Mouse (Mus musculus) frontal cortex, postnatal 36 days (tissue): ENCODE results near the gene Specc1l.
A peak's percentile ranks its signal among the peaks of the same experiment; 100 is the strongest.

Experiments
- DNase-seq, 2 experiments: peaks; one replicate each; pipeline ENCODE4 v3.0.0; 2022; ENCODE audit warnings: low spot score in 2 of 2

Specc1l gene

DNA sequence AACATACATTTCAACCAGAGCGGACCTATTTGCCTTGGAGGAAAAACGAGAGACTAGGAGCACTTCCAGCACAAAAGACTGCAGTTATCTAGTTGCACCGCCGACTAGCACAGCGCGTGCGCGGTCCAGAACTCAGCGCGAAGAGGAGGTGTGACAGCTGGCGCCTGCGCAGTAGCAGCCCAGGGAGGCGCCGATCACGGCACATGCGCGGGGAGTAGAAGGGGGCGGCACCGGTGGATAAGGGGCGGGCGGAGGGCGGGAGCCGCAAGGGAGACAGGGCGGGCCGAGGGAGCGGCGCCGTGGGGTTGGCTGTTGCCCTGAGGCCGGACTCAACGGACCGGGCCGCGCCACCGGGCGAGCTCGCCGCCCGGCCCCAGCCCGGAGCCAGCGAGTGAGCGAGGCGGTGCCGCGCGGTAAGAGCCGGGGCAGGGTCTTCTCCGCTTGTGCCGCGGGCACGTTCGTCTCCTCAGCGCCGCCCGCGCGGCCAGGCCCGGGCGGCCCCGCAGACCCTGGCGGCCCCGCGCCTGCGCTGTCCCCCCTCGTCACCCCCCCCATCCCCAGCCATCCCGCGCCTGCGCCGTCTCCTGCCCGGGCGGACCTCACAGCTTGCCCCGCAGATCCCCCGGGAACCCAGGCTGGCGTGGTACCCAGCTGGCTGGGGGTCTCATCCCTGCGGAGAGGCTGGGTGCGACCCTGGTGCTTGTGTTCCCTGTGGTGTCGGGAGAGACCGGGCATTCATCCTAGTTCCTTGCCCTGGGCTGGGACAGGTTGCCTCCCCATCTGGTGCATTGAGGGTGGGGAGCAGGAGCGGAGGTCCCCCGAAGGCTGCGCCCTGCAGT is at the start of gene Specc1l:
Specc1l (plus strand) TSS at position 267 of the 839 bp plus-strand sequence.
- peak; percentile 94 to 97 for DNase-seq

- no peak for DNase-seq
Observed at GRCm38 (mm10) chr10:75165825-75166481, 45.9 kb upstream of the Specc1l start.

DNA sequence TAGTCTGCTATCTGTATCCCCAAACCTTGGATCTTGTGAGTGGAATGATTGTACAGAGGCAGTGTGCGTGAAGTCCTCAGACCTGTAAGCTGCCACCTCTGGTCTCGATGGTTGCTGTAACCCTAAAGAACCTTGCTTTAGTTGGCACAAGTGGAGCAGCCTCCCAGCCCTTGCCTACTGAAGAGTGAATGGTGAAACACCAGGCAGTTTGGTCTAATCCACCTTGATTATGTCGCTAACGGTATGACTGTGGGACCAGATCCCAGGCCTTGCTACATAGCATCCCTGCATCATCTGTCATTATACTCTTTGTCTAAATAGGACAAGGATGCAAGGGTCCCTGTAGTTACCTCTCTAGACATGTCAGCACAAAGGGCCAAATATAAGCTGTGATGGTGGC is 45.3 kb upstream of the Specc1l start:
- DNase-seq = no peak

DNA sequence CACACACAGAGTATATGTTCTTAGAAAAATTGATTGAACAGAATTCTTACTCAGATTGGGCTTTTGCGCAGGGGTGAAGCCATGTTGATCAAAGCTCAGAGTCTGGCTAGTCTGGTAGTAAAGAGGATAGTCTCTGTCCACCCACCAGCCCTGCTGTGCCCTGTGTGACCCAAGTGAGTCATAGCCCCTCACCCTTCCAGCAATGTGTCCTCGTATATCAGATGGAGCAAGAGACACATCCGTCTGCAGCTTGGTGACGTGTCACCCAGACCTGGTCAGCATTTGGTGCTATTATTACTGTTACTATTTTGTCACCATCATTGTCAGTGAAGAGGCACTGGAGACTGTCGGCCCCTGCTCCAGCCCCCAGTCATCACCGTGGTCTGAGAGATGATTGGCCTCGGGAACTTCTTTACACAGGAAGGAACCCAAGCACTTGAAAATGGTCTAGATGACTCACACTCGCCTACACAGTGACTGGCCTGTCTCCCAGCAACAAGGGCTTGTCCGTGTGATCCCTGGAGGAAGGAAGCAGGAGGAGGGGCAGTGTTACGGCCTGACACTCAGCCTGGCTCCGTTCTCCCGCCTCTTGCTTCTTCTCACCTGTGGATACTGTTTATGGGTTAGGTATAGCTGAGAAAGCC is 41.5 kb upstream of the Specc1l start:
- DNase-seq = no peak

GRCm38 (mm10) chr10:75173056-75173455 is 38.8 kb upstream of the Specc1l start:
- no peak for DNase-seq

- no peak for DNase-seq
Observed at GRCm38 (mm10) chr10:75173712-75174111, 38.2 kb upstream of the Specc1l start.

DNA sequence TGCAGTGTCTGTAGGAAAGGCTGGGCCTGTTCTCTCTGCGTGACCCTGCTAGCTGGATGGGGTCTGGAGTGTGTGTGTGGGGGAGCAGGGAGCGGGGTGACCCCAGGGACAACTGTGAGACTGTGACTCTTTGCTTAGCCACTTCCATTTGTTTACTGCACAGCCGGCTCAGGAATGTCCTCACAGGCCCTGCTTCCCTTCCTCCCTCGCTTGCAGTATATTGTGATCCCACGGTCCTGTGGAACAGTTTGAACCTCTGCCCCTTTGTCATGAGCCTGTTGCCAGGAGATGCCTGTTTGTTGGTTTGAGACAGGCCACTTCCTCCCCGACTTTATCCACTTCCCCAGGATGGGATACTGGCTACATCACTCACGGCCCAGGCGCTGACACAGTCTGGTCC is 35.4 kb upstream of the Specc1l start:
- DNase-seq = no peak

DNA sequence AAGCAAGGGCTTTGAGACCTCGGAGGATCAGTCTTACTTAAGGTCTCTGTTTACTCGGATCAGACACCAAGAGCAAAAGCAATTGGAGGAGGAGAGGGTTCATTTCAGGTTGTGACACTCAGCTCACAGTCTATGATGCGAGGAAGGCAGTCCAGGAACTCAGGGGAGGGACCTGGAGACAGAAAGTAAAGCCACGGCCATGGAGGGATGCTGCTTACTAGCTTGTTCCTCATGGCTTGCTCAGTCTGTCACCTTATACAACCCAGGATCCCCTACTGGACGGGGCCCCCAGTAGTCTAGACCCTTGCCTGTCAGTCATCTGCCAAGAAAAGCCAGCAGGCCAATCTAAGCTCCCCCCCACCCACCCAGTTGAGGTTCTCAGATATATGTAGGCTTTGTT is 33.0 kb upstream of the Specc1l start:
- DNase-seq = no peak

- peak; percentile 71 to 78 for DNase-seq
Observed at GRCm38 (mm10) chr10:75182151-75182774, 29.6 kb upstream of the Specc1l start.

DNA sequence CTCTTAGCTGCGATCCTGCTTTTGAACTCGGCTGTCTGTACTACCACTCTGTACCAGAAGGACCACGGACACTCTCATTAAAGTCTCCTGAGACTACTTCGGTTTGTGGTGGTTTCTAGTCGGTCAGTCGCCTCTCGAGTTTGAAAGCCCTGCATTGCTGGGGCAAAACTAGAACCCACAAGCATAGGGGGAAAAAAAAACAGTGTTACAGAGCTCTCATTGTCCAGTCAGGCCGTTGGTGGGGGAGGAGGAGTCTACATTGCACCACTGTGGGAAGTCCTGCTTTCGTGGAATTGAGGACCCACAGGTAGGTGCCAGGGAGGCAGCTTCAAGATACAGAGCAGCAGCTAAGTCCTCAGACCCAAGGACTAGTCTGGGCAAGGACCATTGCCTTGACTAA is 27.0 kb upstream of the Specc1l start:
- DNase-seq = no peak

- DNase-seq = no peak
Observed at GRCm38 (mm10) chr10:75186551-75186950, 25.3 kb upstream of the Specc1l start.

DNA sequence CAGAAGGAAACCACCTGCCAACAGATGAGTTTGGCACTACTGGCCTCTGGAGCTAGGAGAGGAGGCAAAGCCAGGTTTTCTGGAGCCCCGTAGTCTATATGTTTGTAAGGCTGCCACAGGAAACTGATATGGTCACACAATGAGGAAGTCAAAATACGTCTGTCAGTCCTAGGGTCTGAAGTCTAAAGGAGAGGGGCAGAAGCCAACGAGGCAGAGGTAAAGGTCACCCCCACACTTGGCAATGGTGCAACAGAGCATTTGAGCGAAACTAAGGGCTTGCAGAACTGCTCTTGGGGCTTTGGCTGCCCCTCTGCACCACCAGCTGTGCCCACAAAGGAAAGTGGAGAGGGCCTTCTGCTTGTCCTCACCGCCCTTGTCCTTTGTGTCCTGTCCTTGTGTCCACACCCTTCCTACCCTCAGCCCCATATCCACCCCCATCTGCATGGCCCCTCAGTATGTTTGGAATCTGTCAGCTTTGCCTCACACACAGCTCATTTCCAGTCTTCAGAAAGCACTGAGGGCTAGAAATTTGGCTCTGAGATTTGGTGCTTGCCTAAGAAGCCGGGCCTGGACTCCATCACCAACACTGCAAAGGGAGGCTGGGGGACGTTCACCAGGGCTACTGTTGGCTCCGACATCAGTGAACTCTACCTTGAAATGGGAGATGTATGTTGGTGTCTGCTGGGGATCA is 24.4 kb upstream of the Specc1l start:
- no peak for DNase-seq

DNA sequence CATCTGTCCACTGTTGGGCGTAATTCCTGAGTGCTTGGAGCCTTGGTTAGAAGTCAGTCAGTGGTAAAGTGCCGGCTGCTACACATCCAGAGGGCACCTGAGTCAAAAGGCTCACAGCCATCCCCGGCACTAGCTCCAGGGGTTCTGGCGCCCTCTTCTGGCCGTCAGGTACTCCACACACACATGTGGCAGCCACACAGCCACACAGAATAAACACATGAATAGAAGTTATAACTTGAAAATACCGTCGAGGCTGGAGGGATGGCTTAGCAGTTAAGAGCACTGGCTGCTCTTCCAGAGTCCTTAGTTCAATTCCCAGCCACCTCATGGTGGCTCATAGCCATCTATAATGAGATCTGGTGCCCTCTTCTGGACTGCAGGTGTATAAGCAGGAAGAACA is 20.2 kb upstream of the Specc1l start:
- no peak for DNase-seq

DNA sequence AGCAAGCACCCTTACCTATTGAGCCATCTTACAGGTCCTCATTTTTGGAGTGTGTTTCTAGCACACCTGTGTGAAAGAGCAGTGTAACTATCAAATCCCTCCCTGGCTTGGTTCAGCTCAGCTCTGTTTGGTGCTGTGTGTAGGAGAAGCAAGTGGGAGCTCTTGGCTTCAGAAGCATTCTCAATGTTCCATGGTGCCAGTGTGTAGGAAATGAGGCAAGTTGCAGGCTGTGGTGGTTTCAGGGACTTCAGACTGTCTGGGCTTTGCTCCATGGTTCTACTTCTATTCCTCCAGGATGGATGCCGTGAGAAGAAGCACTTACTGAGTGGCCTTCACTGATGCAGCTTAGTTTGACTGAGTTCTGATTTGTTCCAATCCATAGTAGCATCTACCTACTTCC is 14.1 kb upstream of the Specc1l start:
- DNase-seq = peak in 1 of 2 experiments; percentile 24

DNA sequence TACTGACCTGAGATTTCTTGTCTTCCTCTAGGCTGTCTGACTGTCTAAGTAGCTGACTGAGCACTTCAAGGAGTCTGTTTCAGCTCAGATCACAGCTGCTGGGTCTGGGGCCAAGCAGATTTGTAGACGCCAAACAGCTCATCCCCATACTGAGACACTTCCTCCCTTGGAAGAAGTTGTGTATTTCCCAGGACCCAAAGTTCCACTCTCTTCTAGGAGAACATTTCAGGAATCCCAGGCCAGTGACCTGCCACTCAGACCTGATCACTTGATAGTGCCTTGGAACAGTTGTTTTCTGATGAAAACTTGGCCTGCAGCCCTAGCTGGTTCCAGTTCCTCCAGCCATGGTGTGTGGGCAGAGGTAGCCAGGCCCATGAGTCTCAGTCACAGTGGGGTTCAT is 11.1 kb upstream of the Specc1l start:
- no peak for DNase-seq

DNA sequence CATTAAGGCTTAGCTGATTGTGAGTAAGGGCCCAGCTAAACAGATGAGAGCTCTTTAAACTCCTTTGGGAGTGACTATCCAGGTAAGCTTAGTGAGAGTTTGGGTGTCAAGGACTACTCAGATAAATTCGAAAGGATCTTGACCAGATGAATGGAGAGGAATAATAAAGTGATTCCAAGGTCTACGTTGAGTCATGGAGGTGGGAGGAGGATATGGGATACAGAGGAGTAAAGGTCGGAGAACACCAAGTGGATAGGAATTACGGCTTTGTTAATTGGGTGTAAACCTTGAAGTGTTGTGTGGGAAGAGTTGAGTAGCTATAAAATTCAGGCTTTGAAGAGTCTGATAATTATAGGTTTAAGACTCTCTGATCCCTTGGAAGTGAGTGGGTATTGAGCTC is 5.7 kb upstream of the Specc1l start:
- no peak for DNase-seq

- no peak for DNase-seq
Observed at GRCm38 (mm10) chr10:75210841-75211240, 1.0 kb upstream of the Specc1l start.

- DNase-seq = peak in 1 of 2 experiments; percentile 19
Observed at GRCm38 (mm10) chr10:75212981-75213380, 1.1 kb downstream of the Specc1l start.

DNA sequence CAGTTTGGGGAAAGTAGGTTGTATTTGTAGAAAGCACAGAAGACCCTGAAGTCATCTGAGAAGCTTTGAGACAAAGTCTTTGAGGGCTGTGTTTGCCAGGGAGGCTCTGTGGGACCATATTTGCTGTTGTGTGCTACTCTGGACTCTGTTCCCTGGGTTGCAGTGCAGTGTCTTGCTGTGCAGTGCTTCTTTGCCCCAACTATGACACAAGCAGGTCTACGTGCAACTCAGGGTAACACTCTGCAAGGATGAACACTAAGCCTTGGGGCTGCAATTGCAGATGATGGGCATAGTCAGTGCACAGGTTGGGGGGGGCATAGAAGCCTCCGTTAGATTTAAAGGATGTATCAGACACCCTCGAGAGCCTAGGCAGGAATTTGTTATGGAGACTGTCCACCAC is 8.8 kb downstream of the Specc1l start:
- no peak for DNase-seq

DNA sequence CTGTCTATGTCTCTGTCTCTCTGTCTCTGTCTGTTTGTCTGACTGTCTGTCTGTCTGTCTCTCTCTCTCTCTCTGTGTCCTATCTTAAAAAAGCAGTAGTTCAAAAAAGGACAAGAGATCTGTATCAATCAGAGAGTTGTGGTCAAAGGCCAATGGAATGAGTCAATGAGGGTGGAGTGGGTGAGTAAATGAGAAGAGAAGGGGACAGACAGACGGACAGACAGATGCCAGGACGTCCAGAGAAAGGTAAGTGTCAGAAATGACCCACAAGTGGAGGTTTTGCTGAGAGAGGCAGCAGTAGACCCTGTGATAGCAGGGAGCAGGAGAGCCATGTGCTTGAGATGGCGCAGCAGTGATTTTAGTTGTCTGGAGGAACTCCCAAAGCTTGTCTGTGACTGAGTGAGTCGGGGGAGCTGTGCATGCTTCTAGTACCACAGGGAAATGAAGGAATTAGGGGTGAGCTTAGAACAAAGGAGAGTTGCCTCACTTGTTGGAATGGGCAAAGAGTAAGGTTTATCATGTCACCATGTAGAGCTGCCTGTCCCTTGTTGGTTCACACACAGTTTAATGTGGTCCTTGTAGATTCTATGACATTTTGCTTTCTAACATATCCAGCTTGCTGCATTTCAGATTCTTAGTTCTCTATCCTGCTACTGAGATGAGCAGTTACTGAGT is 10.2 kb downstream of the Specc1l start:
- no peak for DNase-seq

GRCm38 (mm10) chr10:75222611-75222998 is 10.7 kb downstream of the Specc1l start:
- DNase-seq = peak; percentile 12 to 20
